Mouse (Mus musculus): ENCODE measurements at regions not wholly inside any gene's neighbourhood (a gene's known extent, or its start where the extent isn't known, plus 50 kb on each side); places are given as distances from the start of the nearest gene placed in this dataset.
A peak's percentile ranks its signal among the peaks of the same experiment; 100 is the strongest.

DNA sequence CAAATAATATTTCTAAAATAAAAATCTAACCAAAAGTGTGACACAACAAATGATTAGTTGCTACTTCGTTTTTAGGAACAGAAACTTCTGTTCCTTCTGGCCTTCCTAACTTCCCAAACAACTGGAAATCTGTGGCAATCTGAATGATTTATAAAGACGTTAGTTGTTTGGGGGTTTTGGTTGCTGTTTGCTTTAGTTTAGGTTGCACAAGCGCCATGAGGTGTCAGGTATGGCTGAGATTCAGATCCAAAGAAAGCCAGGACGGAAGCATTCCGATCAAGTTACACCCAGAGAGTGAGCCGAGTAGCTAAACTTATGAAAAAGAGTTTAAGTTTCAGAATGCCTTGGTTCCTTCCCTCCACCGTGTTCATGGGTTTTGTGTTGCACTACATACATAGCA, 126.4 kb upstream of the Nampt start:
- Histone ChIP-seq H3K9me3 (ENCODE audit: low read length) (no peaks in the 10 kb centered on the region), H3K4me2 (ENCODE audit: low read depth, low read length, poor library complexity, severe bottlenecking) (no peak overlapping the region), H3K4me1 (ENCODE audit: insufficient read depth, low read length) (no peaks in the 10 kb centered on the region), H3K4me3 (ENCODE audit: low read depth, low read length) (no peak overlapping the region), H3K27ac (ENCODE audit: low read depth, low read length) (no peak overlapping the region), H3K9ac (replicated peaks; ENCODE audit: low read length, poor library complexity, severe bottlenecking) (no peak overlapping the region), H3K36me3 (ENCODE audit: insufficient read depth, low read length) (no peaks in the 10 kb centered on the region), H3K27me3 (ENCODE audit: insufficient read depth, low read length) (no peaks in the 10 kb centered on the region)
- no peak for TF ChIP-seq CTCF (IDR thresholded peaks at IDR 0.05)
- 88% methylated on average over 7 of the region's 7 CpGs for WGBS
- ATAC-seq (ENCODE audit: low FRiP score) (no peak), DNase-seq (ENCODE audit: low spot score) (no peak)

DNA sequence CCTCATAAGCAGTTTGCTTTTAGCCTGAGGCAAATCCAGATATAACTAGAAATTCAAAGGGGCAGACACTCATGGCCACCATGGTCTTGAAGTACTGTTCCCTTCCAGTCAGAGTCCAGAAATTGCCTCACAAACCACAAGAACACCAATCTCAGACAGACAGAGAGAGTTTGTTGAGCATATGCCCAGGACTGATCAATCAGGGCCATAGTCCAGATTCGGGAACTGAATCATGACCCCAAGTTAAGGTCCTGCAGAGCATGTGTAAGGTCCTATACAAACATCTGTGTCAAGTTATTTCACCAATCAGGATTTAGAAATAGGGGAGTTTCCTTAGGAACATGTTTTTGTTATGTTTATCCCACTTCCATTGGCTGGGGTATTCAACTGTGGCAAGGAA, 125.7 kb upstream of the Nampt start:
- TF ChIP-seq CTCF (IDR thresholded peaks at IDR 0.05): no peak
- Histone ChIP-seq H3K36me3 (ENCODE audit: insufficient read depth, low read length) (no peaks in the 10 kb centered on the region), H3K4me3 (ENCODE audit: low read depth, low read length) (no peak overlapping the region), H3K4me1 (ENCODE audit: insufficient read depth, low read length) (no peaks in the 10 kb centered on the region), H3K4me2 (ENCODE audit: low read depth, low read length, poor library complexity, severe bottlenecking) (no peak overlapping the region), H3K27me3 (ENCODE audit: insufficient read depth, low read length) (no peaks in the 10 kb centered on the region), H3K9ac (replicated peaks; ENCODE audit: low read length, poor library complexity, severe bottlenecking) (no peak overlapping the region), H3K27ac (ENCODE audit: low read depth, low read length) (no peak overlapping the region), H3K9me3 (ENCODE audit: low read length) (no peaks in the 10 kb centered on the region)
- no peak for ATAC-seq (ENCODE audit: low FRiP score)
- DNase-seq (ENCODE audit: low spot score): no peak
- 89% methylated on average over 1 of the region's 1 CpGs for WGBS

DNA sequence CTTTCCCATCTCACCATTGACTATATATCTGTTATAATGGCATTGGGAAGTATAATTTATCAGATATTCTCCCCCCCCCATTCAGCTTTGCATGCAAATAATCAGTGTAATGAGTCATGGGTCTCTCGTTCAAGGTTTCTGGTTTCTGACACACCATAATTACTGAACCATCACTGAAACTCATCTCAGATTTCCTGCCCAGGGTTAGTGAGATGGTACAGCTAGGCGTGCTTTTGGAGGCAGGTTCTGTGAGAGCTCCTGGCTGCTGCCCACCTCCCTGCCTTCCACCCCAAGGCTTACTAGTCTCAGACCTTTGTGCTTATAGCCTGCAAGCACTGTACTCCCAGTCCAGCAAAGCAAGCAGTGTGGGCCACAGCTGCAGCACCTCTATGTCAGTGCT, 122.5 kb upstream of the Nampt start:
- Histone ChIP-seq H3K9ac (replicated peaks; ENCODE audit: low read length, poor library complexity, severe bottlenecking) (no peak overlapping the region), H3K4me2 (ENCODE audit: low read depth, low read length, poor library complexity, severe bottlenecking) (no peak overlapping the region), H3K9me3 (ENCODE audit: low read length) (no peaks in the 10 kb centered on the region), H3K36me3 (ENCODE audit: insufficient read depth, low read length) (no peaks in the 10 kb centered on the region), H3K4me3 (ENCODE audit: low read depth, low read length) (no peak overlapping the region), H3K4me1 (ENCODE audit: insufficient read depth, low read length) (no peaks in the 10 kb centered on the region), H3K27me3 (ENCODE audit: insufficient read depth, low read length) (no peaks in the 10 kb centered on the region), H3K27ac (ENCODE audit: low read depth, low read length) (no peak overlapping the region)
- 93% methylated on average over 2 of the region's 2 CpGs for WGBS
- ATAC-seq (ENCODE audit: low FRiP score) (no peak), DNase-seq (ENCODE audit: low spot score) (no peak)
- TF ChIP-seq CTCF (IDR thresholded peaks at IDR 0.05): no peak

DNA sequence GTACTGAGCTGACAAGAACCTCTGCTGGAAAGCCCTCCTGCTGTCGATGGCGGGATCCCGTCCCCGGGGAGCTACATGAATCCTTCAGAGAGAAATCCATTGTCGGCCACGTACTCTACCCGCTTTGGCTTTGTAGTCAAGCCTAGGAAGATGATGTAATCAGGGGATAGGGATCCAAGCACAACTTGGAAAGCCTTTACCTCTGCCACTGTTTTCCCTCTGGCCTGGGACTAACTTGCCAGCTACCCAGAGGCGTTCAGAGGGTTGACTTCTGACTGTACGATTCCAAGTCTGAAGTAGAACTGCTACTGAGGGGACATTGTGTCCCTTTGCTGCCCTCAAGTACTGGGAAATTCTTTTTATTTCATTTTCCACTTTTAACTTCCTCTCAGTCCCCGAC, 110.2 kb upstream of the Nampt start:
- H3K36me3 ChIP-seq (ENCODE audit: insufficient read depth, low read length): no peaks in the 10 kb centered on the region
- H3K4me1 ChIP-seq (ENCODE audit: insufficient read depth, low read length): no peaks in the 10 kb centered on the region
- no peak overlapping the region for H3K27ac ChIP-seq (ENCODE audit: low read depth, low read length)
- no peaks in the 10 kb centered on the region for H3K27me3 ChIP-seq (ENCODE audit: insufficient read depth, low read length)
- no peak for DNase-seq (ENCODE audit: low spot score)
- no peak overlapping the region for H3K4me2 ChIP-seq (ENCODE audit: low read depth, low read length, poor library complexity, severe bottlenecking)
- H3K9ac ChIP-seq (replicated peaks; ENCODE audit: low read length, poor library complexity, severe bottlenecking): no peak overlapping the region
- WGBS: 86% methylated on average over 10 of the region's 10 CpGs
- H3K4me3 ChIP-seq (ENCODE audit: low read depth, low read length): no peak overlapping the region
- H3K9me3 ChIP-seq (ENCODE audit: low read length): no peaks in the 10 kb centered on the region
- no peak for ATAC-seq (ENCODE audit: low FRiP score)
- no peak for TF ChIP-seq CTCF (IDR thresholded peaks at IDR 0.05)

DNA sequence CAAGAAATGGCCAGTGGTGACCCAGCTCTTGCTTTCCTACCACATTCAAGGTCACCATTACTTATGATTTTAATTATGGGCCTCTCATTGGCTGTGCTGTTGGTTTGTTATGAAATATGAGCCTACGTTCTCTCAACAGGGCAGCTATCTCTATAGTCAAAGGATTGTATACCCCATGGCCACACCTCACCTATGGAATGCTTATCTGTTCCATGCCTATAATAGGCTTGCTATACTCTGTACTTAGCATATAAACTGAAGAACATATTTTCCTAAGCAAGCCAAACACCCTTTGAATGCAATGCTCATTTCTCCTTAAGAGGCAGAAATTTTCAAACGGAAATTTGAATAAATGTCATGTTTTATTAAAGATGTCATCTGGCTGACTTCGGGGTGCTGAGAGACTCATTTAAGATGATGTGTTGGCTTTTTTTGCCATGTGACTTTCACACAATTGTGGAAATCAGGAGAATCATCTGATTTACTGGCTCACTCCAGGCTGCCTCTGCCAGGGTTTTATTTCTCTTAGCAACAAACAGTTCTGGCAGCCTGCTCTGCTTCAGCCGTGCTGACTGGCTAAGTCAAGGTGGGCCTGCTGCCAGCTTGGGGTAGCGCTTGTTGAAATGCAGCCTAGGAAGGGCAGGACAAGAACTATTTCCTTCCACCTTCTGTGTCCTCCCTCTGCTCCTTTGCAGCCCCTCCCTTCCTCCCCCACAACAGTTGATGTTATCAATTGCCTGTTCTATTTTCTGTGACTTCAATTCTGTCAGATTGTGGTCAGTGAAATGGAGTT, 102.0 kb upstream of the Nampt start:
- Histone ChIP-seq H3K9ac (replicated peaks; ENCODE audit: low read length, poor library complexity, severe bottlenecking) (no peak overlapping the region), H3K36me3 (ENCODE audit: insufficient read depth, low read length) (no peaks in the 10 kb centered on the region), H3K4me2 (ENCODE audit: low read depth, low read length, poor library complexity, severe bottlenecking) (no peak overlapping the region), H3K9me3 (ENCODE audit: low read length) (no peaks in the 10 kb centered on the region), H3K4me3 (ENCODE audit: low read depth, low read length) (no peak overlapping the region), H3K27me3 (ENCODE audit: insufficient read depth, low read length) (no peaks in the 10 kb centered on the region), H3K4me1 (ENCODE audit: insufficient read depth, low read length) (peaks cover 2% of the 10 kb centered on the region; the same call in 1 of the 2 replicates), H3K27ac (ENCODE audit: low read depth, low read length) (no peak overlapping the region)
- ATAC-seq (ENCODE audit: low FRiP score) (peak; percentile 88), DNase-seq (ENCODE audit: low spot score) (peak; percentile 93)
- 48% methylated on average over 5 of the region's 5 CpGs for WGBS
- TF ChIP-seq CTCF (IDR thresholded peaks at IDR 0.05): no peak

DNA sequence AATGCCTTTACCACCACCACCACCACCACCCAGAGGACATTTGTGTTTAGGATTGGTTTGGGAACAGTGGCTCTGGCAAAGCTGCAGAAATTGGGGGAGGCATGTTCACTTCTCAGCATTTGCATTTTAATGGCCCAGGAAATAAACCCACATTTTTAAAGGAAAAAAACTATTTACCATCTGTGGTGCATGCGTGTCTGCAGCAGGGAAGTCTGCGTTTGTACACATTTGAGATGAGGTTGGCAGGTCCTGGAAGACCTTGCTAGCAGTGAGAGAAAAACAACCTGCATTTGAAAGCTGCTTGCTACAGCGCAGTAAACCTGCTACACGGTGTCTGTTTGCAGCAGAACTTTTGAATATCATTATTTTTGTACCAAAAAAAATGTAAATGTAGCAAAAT, 100.1 kb upstream of the Nampt start:
- Histone ChIP-seq H3K4me1 (ENCODE audit: insufficient read depth, low read length) (peaks cover 2% of the 10 kb centered on the region; the same call in 1 of the 2 replicates), H3K4me3 (ENCODE audit: low read depth, low read length) (no peak overlapping the region), H3K4me2 (ENCODE audit: low read depth, low read length, poor library complexity, severe bottlenecking) (no peak overlapping the region), H3K9me3 (ENCODE audit: low read length) (no peaks in the 10 kb centered on the region), H3K9ac (replicated peaks; ENCODE audit: low read length, poor library complexity, severe bottlenecking) (no peak overlapping the region), H3K36me3 (ENCODE audit: insufficient read depth, low read length) (no peaks in the 10 kb centered on the region), H3K27me3 (ENCODE audit: insufficient read depth, low read length) (no peaks in the 10 kb centered on the region), H3K27ac (ENCODE audit: low read depth, low read length) (no peak overlapping the region)
- WGBS: 89% methylated on average over 4 of the region's 4 CpGs
- DNase-seq (ENCODE audit: low spot score): no peak
- no peak for TF ChIP-seq CTCF (IDR thresholded peaks at IDR 0.05)
- ATAC-seq (ENCODE audit: low FRiP score): no peak

Measured in midbrain, postnatal 0 days (tissue).